In genomic region chr11:85825823-85826222, GRCm38 (mm10) we compare ENCODE assay signal across 26 mouse cellular contexts. TPM values are rescaled to one million over a fixed set of nuclear protein-coding genes. Genes with fewer than 3 reads are reported as not detected.
DNase-seq lines count a peak whose midpoint lies in the region; ATAC-seq and TF ChIP-seq lines count a peak whose summit lies in the region.
"Had no signal": no experiment of that assay in that cellular context is flagged by ENCODE, and none has a peak within 500 bp of the region (broad histone marks: within the 10 kb centered on the region; RNA-seq: fewer than 3 reads in every experiment).

No protein-coding gene starts in this region.

- WGBS in lung, postnatal 0 days, result 44% methylated on average over 7 of the region's 7 CpGs
- WGBS in kidney, embryonic 15.5 days, result 23% methylated on average over 7 of the region's 7 CpGs
- 80% methylated on average over 7 of the region's 7 CpGs for WGBS in forebrain, embryonic 10.5 days

- H3K4me1 ChIP-seq in lung, postnatal 0 days (ENCODE audit: insufficient read depth, low read depth, low read length), result peaks cover 15% of the 10 kb centered on the region
- H3K4me1 ChIP-seq in kidney, embryonic 15.5 days, result peaks cover 95% of the 10 kb centered on the region
- peaks cover 69% of the 10 kb centered on the region for H3K4me1 ChIP-seq in forebrain, embryonic 10.5 days

- TF ChIP-seq CTCF in lung, postnatal 0 days (IDR thresholded peaks at IDR 0.05), result no peak

- H3K27ac ChIP-seq in lung, postnatal 0 days (ENCODE audit: low read length), result 0 out of 2 replicates have a peak overlapping the region, but pooled peaks have one; percentile 47
- peak overlapping the region; percentile 84; the same call in 1 of the 2 replicates for H3K27ac ChIP-seq in kidney, embryonic 15.5 days
- no peak overlapping the region for H3K27ac ChIP-seq in forebrain, embryonic 10.5 days
- H3K27ac ChIP-seq: hindbrain, embryonic 13.5 days; stomach, embryonic 15.5 days had no signal

- DNase-seq in adrenal gland, postnatal 10 days, result peak; percentile 37
- DNase-seq in adrenal gland, postnatal 36 days, result no peak
- DNase-seq in lung, postnatal 0 days (ENCODE audit: low spot score), result no peak
- DNase-seq in lung, adult 18-20 months, result no peak
- peak; percentile 45 to 60 for DNase-seq in kidney, postnatal 4 days
- no peak for DNase-seq in T-cell, adult 2 months (ENCODE audit: low spot score)
- DNase-seq in forebrain, embryonic 10.5 days (ENCODE audit: extremely low spot score, low spot score), result no peak
- DNase-seq: cerebellum, adult 11-12 months; cerebellum, postnatal 14 days; gastrocnemius, postnatal 36 days; left cerebral cortex, postnatal 4 days; liver, postnatal 0 days; right cerebral cortex, postnatal 25 days had no signal

- H3K36me3 ChIP-seq in lung, postnatal 0 days (ENCODE audit: insufficient read depth, low read length), result no peaks in the 10 kb centered on the region
- no peaks in the 10 kb centered on the region for H3K36me3 ChIP-seq in kidney, embryonic 15.5 days
- no peaks in the 10 kb centered on the region for H3K36me3 ChIP-seq in forebrain, embryonic 10.5 days (replicated peaks)
- H3K36me3 ChIP-seq: G1E; hindbrain, embryonic 13.5 days; stomach, embryonic 15.5 days had no signal

- H3K9me3 ChIP-seq in lung, postnatal 0 days (ENCODE audit: low read length), result no peaks in the 10 kb centered on the region
- no peaks in the 10 kb centered on the region for H3K9me3 ChIP-seq in kidney, embryonic 15.5 days (replicated peaks)
- no peaks in the 10 kb centered on the region for H3K9me3 ChIP-seq in forebrain, embryonic 10.5 days
- H3K9me3 ChIP-seq: hindbrain, embryonic 13.5 days; megakaryocyte, embryonic 14.5 days; stomach, embryonic 15.5 days had no signal

- H3K27me3 ChIP-seq in lung, postnatal 0 days (replicated peaks; ENCODE audit: insufficient read depth, low read length), result peaks cover 3% of the 10 kb centered on the region; the same call in 1 of the 2 replicates
- H3K27me3 ChIP-seq in kidney, embryonic 15.5 days, result peaks cover 41% of the 10 kb centered on the region
- H3K27me3 ChIP-seq in forebrain, embryonic 10.5 days (ENCODE audit: poor library complexity, severe bottlenecking), result peaks cover 100% of the 10 kb centered on the region

- no peak overlapping the region for H3K9ac ChIP-seq in lung, postnatal 0 days (replicated peaks; ENCODE audit: low read depth)
- H3K9ac ChIP-seq in kidney, embryonic 15.5 days, result no peak overlapping the region
- H3K9ac ChIP-seq: hindbrain, embryonic 13.5 days; liver, postnatal 0 days; stomach, embryonic 15.5 days had no signal

- H3K4me2 ChIP-seq in lung, postnatal 0 days (replicated peaks; ENCODE audit: low read depth, low read length), result no peak overlapping the region
- H3K4me2 ChIP-seq in kidney, embryonic 15.5 days, result no peak overlapping the region
- H3K4me2 ChIP-seq: heart, embryonic 11.5 days; hindbrain, embryonic 13.5 days; stomach, embryonic 15.5 days had no signal

- ATAC-seq in lung, postnatal 0 days, result no peak
- ATAC-seq in kidney, embryonic 15.5 days (replicated peaks; ENCODE audit: low FRiP score), result no peak
- ATAC-seq: forebrain, embryonic 14.5 days; inflammation-experienced regulatory T-cells, adult 6 months; liver, postnatal 0 days had no signal

- no peak for TF ChIP-seq EP300 in lung, postnatal 0 days (IDR thresholded peaks at IDR 0.05)

- no peak overlapping the region for H3K4me3 ChIP-seq in lung, postnatal 0 days (ENCODE audit: low read depth, low read length)
- H3K4me3 ChIP-seq in kidney, embryonic 15.5 days (replicated peaks), result no peak overlapping the region
- H3K4me3 ChIP-seq in forebrain, embryonic 10.5 days, result no peak overlapping the region
- H3K4me3 ChIP-seq: hindbrain, embryonic 13.5 days; megakaryocyte, embryonic 14.5 days; stomach, embryonic 15.5 days had no signal

RNA-seq across cellular contexts. Expression of gene Tbx2, which starts 6.5 kb away (rescaled TPM):
- 10 to 100 TPM; 27.5 to 31.5 TPM for total RNA-seq in adrenal gland, postnatal 10 days (2021)
- 10 to 100 TPM; 22.3 to 29.0 TPM for total RNA-seq in adrenal gland, postnatal 36 days (2021)
- polyA plus RNA-seq in lung, postnatal 0 days (2015; fragmentation: Nextera tagmentation; extraction: Ambion mirVana), result 43.6 and 49.6 TPM in 2 replicates
- 11.2 and 11.4 TPM in 2 replicates for polyA plus RNA-seq in kidney, embryonic 15.5 days (2015; fragmentation: Nextera tagmentation; extraction: Ambion mirVana)
- polyA plus RNA-seq in forebrain, embryonic 10.5 days (2016; fragmentation: Nextera tagmentation; extraction: Ambion mirVana), result 2.5 and 3.2 TPM in 2 replicates
- polyA plus RNA-seq: inflammation-experienced regulatory T-cells, adult 6 months had no signal

RNA-seq across cellular contexts. Expression of gene Gm11444, which starts 24.3 kb away (rescaled TPM):
- not detected for total RNA-seq in adrenal gland, postnatal 10 days (2021)
- not detected for total RNA-seq in adrenal gland, postnatal 36 days (2021)
- not detected in 2 replicates for polyA plus RNA-seq in lung, postnatal 0 days (2015; fragmentation: Nextera tagmentation; extraction: Ambion mirVana)
- not detected in 2 replicates for polyA plus RNA-seq in kidney, embryonic 15.5 days (2015; fragmentation: Nextera tagmentation; extraction: Ambion mirVana)
- polyA plus RNA-seq in forebrain, embryonic 10.5 days (2016; fragmentation: Nextera tagmentation; extraction: Ambion mirVana), result not detected in 2 replicates
- total RNA-seq: G1E; gastrocnemius, postnatal 36 days; heart, postnatal 25 days; left cerebral cortex, adult 18-20 months; left cerebral cortex, postnatal 4 days; liver, adult 2 months; midbrain, postnatal 0 days; neutrophil, adult 5-6 weeks had no signal
- polyA plus RNA-seq: forebrain, embryonic 14.5 days; G1E; heart, embryonic 11.5 days; hindbrain, embryonic 13.5 days; inflammation-experienced regulatory T-cells, adult 6 months; liver, adult 2 months; liver, postnatal 0 days; midbrain, postnatal 0 days; stomach, embryonic 15.5 days had no signal

Comparison
In these comparisons a context has a peak if more than half of its experiments do, and no peak if none do; other contexts are left out.
1. DNase-seq: peak in adrenal gland, postnatal 10 days (single experiment) and kidney, postnatal 4 days (2 of 2); none in adrenal gland, postnatal 36 days (0 of 2), lung, postnatal 0 days (single experiment), lung, adult 18-20 months (0 of 2), T-cell, adult 2 months (single experiment) and forebrain, embryonic 10.5 days (single experiment).